Mouse (Mus musculus) macrophage (primary cell): ENCODE results near the gene Napepld. TPM values are rescaled to one million over a fixed set of nuclear protein-coding genes. Genes with fewer than 3 reads are reported as not detected.

Source experiments
- H3K27ac ChIP-seq: fragments of 350-480 bp; formaldehyde crosslinking; 2 replicates; pipeline ENCODE4 v1.9.0; 2021
- H3K36me3 ChIP-seq: fragments of 350-480 bp; formaldehyde crosslinking; 2 replicates; pipeline ENCODE4 v1.9.0; 2021; ENCODE audit errors: inconsistent target
- H3K4me3 ChIP-seq: fragments of 350-480 bp; formaldehyde crosslinking; 2 replicates; pipeline ENCODE4 v1.9.0; 2021; ENCODE audit errors: inconsistent target
- H3K79me2 ChIP-seq: fragments of 350-480 bp; formaldehyde crosslinking; 2 replicates; pipeline ENCODE4 v1.9.0; 2021; ENCODE audit errors: inconsistent target
- WGBS: methylation state at CpG from one replicate; pipeline ENCODE4 v1.1.7; 2026; ENCODE audit warnings: inconsistent platforms; ENCODE audit not compliant: missing documents; 5-methylcytosine and 5-hydroxymethylcytosine counted together
- polyA plus RNA-seq: library from polyadenylated mRNA; stranded (reverse); fragments of 250-400 nt; gene quantifications from 3 replicates; pipeline ENCODE4 v1.2.4, GENCODE M21; 2018; ENCODE audit warnings: inconsistent platforms
- total RNA-seq, 78 experiments: library from RNA; depleted of rRNA; stranded (reverse); fragments of 250-400 nt; gene quantifications; 1 replicate in 9 of 78; 2 replicates in 24 of 78; 3 replicates in 43 of 78; 4 replicates in 2 of 78; pipeline ENCODE4 v1.2.4; 2018; ENCODE audit warnings: inconsistent platforms in 56 of 78

The Napepld gene
- total RNA-seq (2018; cell fraction: chromatin; rRNA removed): 1 to 10 TPM in 18 of 26 experiments, under 1 TPM in 8; 0.20 to 6.6 (median 1.6) TPM
- total RNA-seq (2018; cell fraction: cytosol; rRNA removed): 1 to 10 TPM; 1.1 to 5.3 (median 4.0) TPM
- total RNA-seq (2018; cell fraction: nucleus; rRNA removed): 1 to 10 TPM in 24 of 26 experiments, under 1 TPM in 2; 0.45 to 7.6 (median 2.5) TPM
- 3.4 to 6.0 TPM (median 4.8 TPM) in 3 replicates for polyA plus RNA-seq

DNA sequence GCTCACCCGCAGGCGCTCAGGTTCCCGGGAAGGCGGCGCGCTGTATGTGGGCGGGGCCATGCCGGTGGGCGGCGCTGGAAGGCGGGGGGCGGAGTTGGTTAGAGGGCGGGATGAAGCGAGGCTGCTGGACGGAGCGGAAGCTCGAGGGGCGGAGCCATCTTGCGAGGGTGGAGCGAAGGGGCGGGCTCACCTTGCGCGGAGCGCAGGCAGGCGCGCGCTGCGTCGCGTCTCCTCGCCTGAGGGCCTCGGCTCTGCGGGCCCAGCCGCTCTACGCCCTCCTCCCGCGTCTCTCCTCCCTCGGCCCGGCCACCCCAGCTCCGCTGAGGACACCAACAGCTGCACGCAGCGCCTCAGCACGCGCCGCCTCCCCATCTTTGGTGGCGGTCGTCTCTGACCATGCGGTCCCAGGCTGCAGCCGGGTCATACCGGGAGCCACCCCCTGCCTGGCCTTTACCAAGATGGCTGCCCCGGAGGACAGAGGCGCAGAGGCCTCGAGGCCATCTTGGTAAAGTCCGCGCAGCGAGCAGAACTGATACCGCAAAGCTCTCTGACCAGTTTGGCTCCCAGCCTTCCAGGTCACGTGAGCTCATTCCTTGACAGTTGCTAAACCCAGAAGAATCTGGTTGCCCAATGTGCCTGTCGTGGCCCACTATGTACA lies at the start of gene Napepld:
Gene Napepld (minus strand): TSS at position 46 of the 658 bp plus-strand sequence.
- Histone ChIP-seq H3K36me3 (no peaks in the 10 kb centered on the region), H3K27ac (peak within 1 kb of the TSS; percentile 74), H3K4me3 (peak within 1 kb of the TSS; percentile 78), H3K79me2 (no peaks in the 10 kb centered on the region)
- under 1% methylated on average over 59 of the region's 59 CpGs for WGBS

DNA sequence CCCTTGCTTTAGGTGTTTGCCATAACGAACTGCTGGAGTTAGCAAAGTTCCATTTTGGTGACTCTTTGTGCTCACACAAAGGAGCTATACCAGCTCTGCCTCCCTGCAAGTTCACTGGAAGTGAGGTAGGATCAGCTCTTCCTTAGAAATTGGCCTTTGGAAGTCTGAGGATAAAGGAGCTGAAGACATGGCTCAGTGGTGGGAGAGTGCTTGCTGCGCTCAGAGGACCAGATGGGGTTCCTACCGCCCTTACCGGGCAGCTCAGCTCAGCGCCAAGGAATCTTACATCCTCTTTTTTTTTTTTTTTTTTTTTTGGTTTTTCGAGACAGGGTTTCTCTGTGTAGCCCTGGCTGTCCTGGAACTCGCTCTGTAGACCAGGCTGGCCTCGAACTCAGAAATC lies 44.8 kb upstream of the Napepld start:
- H3K27ac ChIP-seq: no peak overlapping the region
- no peak overlapping the region for H3K4me3 ChIP-seq
- WGBS: 97% methylated on average over 6 of the region's 8 CpGs
- no peaks in the 10 kb centered on the region for H3K79me2 ChIP-seq
- H3K36me3 ChIP-seq: peaks cover 83% of the 10 kb centered on the region

DNA sequence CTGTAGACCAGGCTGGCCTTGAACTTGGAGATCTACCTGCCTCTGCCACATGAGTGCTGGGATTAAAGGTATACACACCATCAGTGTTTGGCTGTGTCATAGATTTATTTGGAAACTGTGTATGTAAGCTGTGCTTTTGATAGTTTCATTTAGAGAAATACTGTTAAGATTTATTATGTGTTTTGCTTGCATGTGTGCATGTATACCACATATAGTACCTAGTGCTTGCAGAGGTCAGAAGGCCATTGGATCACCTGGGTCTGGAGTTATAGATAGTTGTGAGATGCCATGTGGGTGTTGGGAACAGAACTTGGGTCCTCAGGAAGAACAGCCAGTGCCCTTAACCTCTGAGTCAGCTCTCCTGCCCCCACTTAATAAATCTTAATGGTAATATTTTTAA lies 43.5 kb upstream of the Napepld start:
- Histone ChIP-seq H3K36me3 (peaks cover 93% of the 10 kb centered on the region), H3K4me3 (no peak overlapping the region), H3K79me2 (no peaks in the 10 kb centered on the region), H3K27ac (no peak overlapping the region)

DNA sequence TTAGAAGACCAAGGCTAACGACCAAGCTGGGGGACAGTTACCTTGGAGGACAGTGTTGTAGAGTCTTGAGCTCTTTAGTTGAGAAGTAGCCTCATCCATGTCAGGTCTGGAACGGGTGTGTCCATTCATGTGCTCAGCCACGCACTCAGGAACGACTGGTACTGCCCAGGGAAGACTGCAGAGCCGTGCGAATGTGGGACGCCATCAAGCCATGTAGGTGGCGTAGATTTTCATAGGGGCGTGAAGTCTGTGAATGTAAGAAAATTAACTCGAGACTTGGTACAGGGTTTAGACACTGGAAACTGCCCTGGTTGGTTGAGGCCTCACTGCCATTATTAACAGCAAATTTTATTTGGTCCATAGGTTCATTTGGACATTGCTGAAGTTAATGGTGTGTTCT lies 42.4 kb upstream of the Napepld start:
- Histone ChIP-seq H3K27ac (no peak overlapping the region), H3K36me3 (peaks cover 88% of the 10 kb centered on the region), H3K4me3 (no peak overlapping the region), H3K79me2 (peaks cover 6% of the 10 kb centered on the region; the same call in 1 of the 2 replicates)
- 96% methylated on average over 10 of the region's 10 CpGs for WGBS

DNA sequence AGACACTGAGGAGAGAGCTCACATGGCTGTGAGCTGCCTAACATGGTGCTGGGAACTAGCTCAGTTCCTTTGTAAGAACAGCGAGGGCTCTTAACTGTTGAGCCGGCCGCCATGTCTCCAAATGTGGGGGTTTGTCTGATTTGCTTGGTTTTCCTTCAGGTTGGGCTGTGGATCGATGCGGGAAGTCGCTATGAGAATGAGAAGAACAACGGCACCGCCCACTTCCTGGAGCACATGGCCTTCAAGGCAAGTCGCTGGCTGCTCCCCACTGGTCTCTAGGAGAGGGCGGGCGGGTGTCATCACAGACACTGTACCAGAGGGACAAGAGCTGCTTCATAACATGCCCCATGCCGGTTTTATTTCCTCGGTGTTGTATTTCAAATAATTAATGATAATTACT lies 38.7 kb upstream of the Napepld start:
- Histone ChIP-seq H3K79me2 (peaks cover 20% of the 10 kb centered on the region), H3K27ac (no peak overlapping the region), H3K4me3 (no peak overlapping the region), H3K36me3 (peaks cover 55% of the 10 kb centered on the region)
- 91% methylated on average over 13 of the region's 13 CpGs for WGBS

DNA sequence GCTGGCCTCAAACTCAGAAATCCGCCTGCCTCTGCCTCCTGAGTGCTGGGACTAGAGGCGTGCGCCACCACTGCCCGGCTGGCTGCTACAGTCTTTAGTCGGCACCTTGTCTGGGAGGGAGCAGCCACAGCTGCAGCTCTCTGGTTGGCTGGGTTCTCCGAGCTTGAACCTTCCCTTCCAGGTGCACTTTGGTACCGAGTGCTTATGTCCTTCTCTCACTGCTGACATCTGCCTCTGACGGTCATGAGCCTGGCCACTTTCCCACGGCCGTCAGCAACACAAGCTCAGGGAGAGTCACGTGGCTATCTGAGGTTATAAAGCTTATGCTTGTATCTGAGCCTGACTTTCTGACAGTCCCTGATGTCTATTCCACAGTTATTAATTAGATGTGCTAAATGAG lies 37.9 kb upstream of the Napepld start:
- Histone ChIP-seq H3K4me3 (no peak overlapping the region), H3K79me2 (peaks cover 20% of the 10 kb centered on the region), H3K36me3 (peaks cover 47% of the 10 kb centered on the region), H3K27ac (no peak overlapping the region)
- 96% methylated on average over 11 of the region's 11 CpGs for WGBS

DNA sequence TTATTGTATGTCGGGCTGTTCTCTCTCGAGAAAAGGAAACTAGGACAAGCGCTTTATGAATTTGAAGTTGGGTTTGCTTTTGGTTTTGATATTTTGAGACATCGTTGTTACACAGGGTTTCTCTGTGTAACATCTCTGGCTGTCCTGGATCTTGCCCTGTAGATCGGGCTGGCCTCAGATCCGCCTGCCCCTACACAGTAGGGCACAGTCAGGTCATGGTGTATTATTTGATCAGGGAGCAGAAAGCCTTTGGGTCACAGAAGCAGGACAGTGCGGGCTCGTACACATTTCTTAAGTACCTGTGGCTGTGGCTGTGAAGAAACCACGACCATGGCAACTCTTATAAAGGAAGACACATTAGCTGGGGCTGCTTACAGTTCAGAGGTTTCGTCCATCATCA lies 36.4 kb upstream of the Napepld start:
- Histone ChIP-seq H3K27ac (no peak overlapping the region), H3K4me3 (peak overlapping the region; percentile 68), H3K36me3 (peaks cover 32% of the 10 kb centered on the region), H3K79me2 (peaks cover 20% of the 10 kb centered on the region)
- 16% methylated on average over 10 of the region's 10 CpGs for WGBS

- Histone ChIP-seq H3K36me3 (peaks cover 27% of the 10 kb centered on the region), H3K4me3 (peak within 1 kb of the TSS; percentile 68), H3K27ac (no peak within 1 kb of the TSS), H3K79me2 (peaks cover 20% of the 10 kb centered on the region)
- under 1% methylated on average over 33 of the region's 42 CpGs for WGBS
These were observed 35.9 kb upstream of the Napepld start, which contains the start of gene Pmpcb for GRCm38 (mm10) chr5:21736956-21737585. Gene Pmpcb, plus strand, starts transcription at chr5:21737141.

GRCm38 (mm10) chr5:21736046-21736445 lies 34.9 kb upstream of the Napepld start:
- Histone ChIP-seq H3K4me3 (no peak overlapping the region), H3K36me3 (peaks cover 17% of the 10 kb centered on the region; the same call in 1 of the 2 replicates), H3K79me2 (peaks cover 20% of the 10 kb centered on the region), H3K27ac (no peak overlapping the region)
- 89% methylated on average over 11 of the region's 11 CpGs for WGBS

DNA sequence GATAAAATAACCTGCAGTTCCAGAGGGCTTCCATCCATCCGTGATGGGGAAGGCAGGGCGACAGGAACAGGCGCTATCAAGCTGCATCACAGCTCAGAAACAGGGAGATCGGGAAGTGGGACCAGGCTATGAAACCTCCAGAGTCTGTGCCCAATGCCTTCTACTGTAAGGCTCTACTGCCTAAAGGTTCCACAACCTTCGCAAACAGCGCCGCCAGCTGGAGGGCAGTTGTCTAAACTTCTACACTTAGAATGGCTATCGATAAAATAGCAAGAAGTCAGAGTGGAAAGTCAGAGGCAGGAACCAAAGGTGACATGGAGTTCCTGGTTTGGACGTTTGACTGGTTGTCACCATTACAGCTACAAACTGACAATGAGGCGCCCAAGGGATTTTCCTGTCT lies 34.4 kb upstream of the Napepld start:
- peaks cover 14% of the 10 kb centered on the region; the same call in 1 of the 2 replicates for H3K36me3 ChIP-seq
- 29% methylated on average over 10 of the region's 10 CpGs for whole genome bisulfite sequencing
- peak overlapping the region; percentile 26 for H3K4me3 ChIP-seq
- H3K79me2 ChIP-seq: peaks cover 20% of the 10 kb centered on the region
- H3K27ac ChIP-seq: no peak overlapping the region

- peaks cover 9% of the 10 kb centered on the region; the same call in 1 of the 2 replicates for H3K36me3 ChIP-seq
- 85% methylated on average over 20 of the region's 20 CpGs for WGBS
- peaks cover 20% of the 10 kb centered on the region for H3K79me2 ChIP-seq
- no peak overlapping the region for H3K27ac ChIP-seq
- peak overlapping the region; percentile 26 for H3K4me3 ChIP-seq
These were observed 33.9 kb upstream of the Napepld start for GRCm38 (mm10) chr5:21735100-21735499.

GRCm38 (mm10) chr5:21732930-21733329 lies 31.7 kb upstream of the Napepld start:
- H3K79me2 ChIP-seq: peaks cover 7% of the 10 kb centered on the region
- no peak overlapping the region for H3K4me3 ChIP-seq
- no peak overlapping the region for H3K27ac ChIP-seq
- WGBS: 91% methylated on average over 8 of the region's 8 CpGs
- H3K36me3 ChIP-seq: no peaks in the 10 kb centered on the region

DNA sequence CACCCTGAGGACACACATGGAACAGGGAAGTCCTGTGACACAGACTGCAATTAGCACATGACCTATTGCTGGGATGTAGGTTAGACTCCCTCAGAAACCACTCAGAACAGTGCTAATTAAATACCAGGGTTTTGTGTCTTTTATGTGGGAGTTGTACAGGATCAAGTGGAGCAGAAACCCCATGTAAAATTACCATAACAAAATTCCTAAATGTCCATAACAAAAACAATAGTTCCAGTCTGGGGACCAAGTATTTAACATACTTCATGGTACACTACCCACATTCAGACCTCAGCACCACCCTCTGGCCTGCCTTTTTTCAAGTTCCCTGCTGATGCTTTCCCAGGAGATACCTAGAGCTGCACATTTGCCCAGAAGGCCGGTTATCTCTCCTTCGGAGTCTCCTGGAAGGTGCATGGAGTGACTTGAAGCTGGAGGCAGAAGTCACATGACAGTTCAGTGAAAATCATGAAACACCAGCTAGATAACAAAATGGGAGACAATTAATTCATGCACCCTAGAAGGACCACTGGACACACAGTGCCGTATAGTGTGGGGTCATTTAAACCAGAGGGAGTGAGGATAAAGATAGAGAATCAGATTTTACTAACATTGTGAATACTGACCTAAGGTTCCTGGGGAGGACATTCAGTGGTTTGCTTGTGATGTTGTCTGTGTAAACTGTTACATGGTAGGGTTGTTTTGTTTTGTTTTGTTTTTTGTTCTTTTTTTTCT lies 31.1 kb upstream of the Napepld start:
- H3K4me3 ChIP-seq: no peak overlapping the region
- 97% methylated on average over 3 of the region's 3 CpGs for WGBS
- no peak overlapping the region for H3K27ac ChIP-seq

DNA sequence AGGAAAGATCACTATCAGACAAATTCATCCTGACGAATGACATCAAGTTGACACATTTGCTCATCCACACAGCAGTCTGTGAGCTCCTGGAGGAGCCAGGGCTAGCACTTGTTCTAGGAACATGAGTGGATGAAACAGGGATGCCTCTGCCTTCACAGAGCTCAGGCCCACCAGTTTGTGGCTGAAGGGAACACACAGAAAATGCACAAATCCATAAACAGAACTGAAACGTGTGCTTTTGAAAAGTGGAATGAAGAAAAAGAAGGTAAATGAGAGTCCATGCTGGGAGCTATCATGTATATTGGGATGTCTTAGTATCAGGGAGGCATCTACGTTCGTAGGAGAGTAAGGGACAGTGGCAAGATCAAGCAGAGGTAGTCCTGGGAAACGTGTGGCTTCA lies 27.9 kb upstream of the Napepld start:
- 94% methylated on average over 5 of the region's 5 CpGs for WGBS
- Histone ChIP-seq H3K27ac (no peak overlapping the region), H3K36me3 (no peaks in the 10 kb centered on the region), H3K4me3 (no peak overlapping the region), H3K79me2 (no peaks in the 10 kb centered on the region)

More for the DNA sequence above, 31.1 kb upstream of the Napepld start:
- no peaks in the 10 kb centered on the region for H3K36me3 ChIP-seq
- peaks cover 1% of the 10 kb centered on the region for H3K79me2 ChIP-seq
